Mouse (Mus musculus) CH12.LX (cell line): ENCODE results near the gene Acot13. TPM values are rescaled to one million over a fixed set of nuclear protein-coding genes. Genes with fewer than 3 reads are reported as not detected.

Experiments used
- DNase-seq: peaks from one replicate; pipeline ENCODE4 v3.0.0-alpha.2; 2013; ENCODE audit errors: extremely low read depth
- H3K27ac ChIP-seq: 2 replicates; pipeline ENCODE4 v1.5.1; 2012; ENCODE audit warnings: low read depth, mild to moderate bottlenecking, control low read depth, moderate library complexity; ENCODE audit not compliant: insufficient read depth
- H3K27me3 ChIP-seq: replicated peaks from 2 replicates; pipeline ENCODE3; 2012; ENCODE audit warnings: inconsistent platforms
- H3K36me3 ChIP-seq, 2 experiments: replicated peaks in 1 of 2; 2 replicates each; pipeline versions ENCODE3 to v1.6.1; 2012; ENCODE audit warnings: inconsistent platforms in 1 of 2, low read length in 1 of 2, mild to moderate bottlenecking in 1 of 2, mixed read lengths in 1 of 2, moderate library complexity in 1 of 2; ENCODE audit not compliant: control insufficient read depth in 1 of 2, insufficient read depth in 1 of 2
- H3K4me1 ChIP-seq, 2 experiments: 2 replicates each; pipeline ENCODE4 v1.6.1; 2012; ENCODE audit warnings: inconsistent platforms in 1 of 2, moderate library complexity in 1 of 2; ENCODE audit not compliant: insufficient read depth in 2 of 2, control insufficient read depth in 1 of 2
- H3K4me2 ChIP-seq: 2 replicates; pipeline ENCODE4 v1.6.1; 2012; ENCODE audit warnings: low read depth, mild to moderate bottlenecking, control low read depth; ENCODE audit not compliant: poor library complexity, insufficient read depth, severe bottlenecking
- H3K4me3 ChIP-seq, 3 experiments: fragments of 150-350 bp in 1 of 3; sonication (generic) in 1 of 3; replicated peaks in 1 of 3; 2 replicates each; pipeline versions ENCODE3 to v1.5.1; 2011 to 2012; ENCODE audit warnings: low read depth in 2 of 3, low read length in 2 of 3, mild to moderate bottlenecking in 2 of 3, moderate library complexity in 2 of 3, control low read depth in 1 of 3, improper control_type of control experiment in 1 of 3, inconsistent platforms in 1 of 3, mixed read lengths in 1 of 3; ENCODE audit not compliant: poor library complexity in 1 of 3
- H3K79me2 ChIP-seq: replicated peaks from 2 replicates; pipeline ENCODE4 v1.6.1; 2012; ENCODE audit warnings: mild to moderate bottlenecking, moderate library complexity; ENCODE audit not compliant: control insufficient read depth, poor library complexity, insufficient read depth, severe bottlenecking; ENCODE audit errors: extremely low read depth
- H3K9ac ChIP-seq: 2 replicates; pipeline ENCODE4 v1.6.1; 2012; ENCODE audit warnings: low read depth, mild to moderate bottlenecking, control low read depth, moderate library complexity; ENCODE audit not compliant: insufficient read depth
- H3K9me3 ChIP-seq: replicated peaks from 2 replicates; pipeline ENCODE3; 2012; ENCODE audit warnings: low read length, inconsistent platforms, mixed read lengths
- BHLHE40 ChIP-seq: IDR thresholded peaks from 2 replicates; pipeline ENCODE4 v1.6.1; 2011; ENCODE audit warnings: mild to moderate bottlenecking, low read depth, low read length, improper control_type of control experiment
- CHD2 ChIP-seq: IDR thresholded peaks from 2 replicates; pipeline ENCODE4 v1.6.1; 2011; ENCODE audit warnings: low read length, improper control_type of control experiment
- CTCF ChIP-seq, 2 experiments: IDR thresholded peaks in 1 of 2; conservative IDR thresholded peaks in 1 of 2; 2 replicates each; pipeline ENCODE4 v1.5.1; 2011 to 2012; ENCODE audit warnings: low read depth in 2 of 2, low read length in 2 of 2, improper control_type of control experiment in 1 of 2, inconsistent platforms in 1 of 2, mild to moderate bottlenecking in 1 of 2, moderate library complexity in 1 of 2
- E2F4 ChIP-seq: IDR thresholded peaks from 2 replicates; pipeline ENCODE4 v1.6.1; 2011; ENCODE audit warnings: low read depth, low read length, improper control_type of control experiment; ENCODE audit not compliant: insufficient replicate concordance
- ELF1 ChIP-seq: IDR thresholded peaks from 2 replicates; pipeline ENCODE4 v1.6.1; 2014; ENCODE audit warnings: low read depth, mild to moderate bottlenecking, inconsistent platforms, low read length, improper control_type of control experiment
- GABPA ChIP-seq: IDR thresholded peaks from 2 replicates; pipeline ENCODE4 v1.6.1; 2012; ENCODE audit warnings: low read depth, low read length, improper control_type of control experiment, inconsistent platforms; ENCODE audit not compliant: insufficient replicate concordance
- HCFC1 ChIP-seq: IDR thresholded peaks from 2 replicates; pipeline ENCODE4 v1.6.1; 2012; ENCODE audit warnings: low read depth, mild to moderate bottlenecking, inconsistent platforms, low read length, improper control_type of control experiment
- IRF4 ChIP-seq: IDR thresholded peaks from 2 replicates; pipeline ENCODE4 v1.6.1; 2014; ENCODE audit warnings: low read depth, mild to moderate bottlenecking, inconsistent platforms, low read length, improper control_type of control experiment
- JUN ChIP-seq: IDR thresholded peaks from 2 replicates; pipeline ENCODE4 v1.6.1; 2011; ENCODE audit warnings: low read depth, mild to moderate bottlenecking, low read length, improper control_type of control experiment, moderate library complexity; ENCODE audit not compliant: insufficient read depth
- MAX ChIP-seq: IDR thresholded peaks from 2 replicates; pipeline ENCODE4 v1.6.1; 2011; ENCODE audit warnings: low read length, improper control_type of control experiment
- MAZ ChIP-seq: IDR thresholded peaks from 2 replicates; pipeline ENCODE4 v1.6.1; 2012; ENCODE audit warnings: low read depth, mild to moderate bottlenecking, inconsistent platforms, low read length, improper control_type of control experiment, moderate library complexity
- MEF2A ChIP-seq: IDR thresholded peaks from 2 replicates; pipeline ENCODE4 v1.6.1; 2014; ENCODE audit warnings: low read depth, mild to moderate bottlenecking, inconsistent platforms, low read length, improper control_type of control experiment, borderline replicate concordance
- MXI1 ChIP-seq: IDR thresholded peaks from 2 replicates; pipeline ENCODE4 v1.6.1; 2011; ENCODE audit warnings: mild to moderate bottlenecking, low read depth, low read length, improper control_type of control experiment
- MYC ChIP-seq: IDR thresholded peaks from 2 replicates; pipeline ENCODE4 v1.6.1; 2011; ENCODE audit warnings: low read depth, mild to moderate bottlenecking, improper control_type of control experiment, low read length
- NELFE ChIP-seq: IDR thresholded peaks from 2 replicates; pipeline ENCODE4 v1.6.1; 2011; ENCODE audit warnings: low read depth, low read length, improper control_type of control experiment
- PAX5 ChIP-seq: IDR thresholded peaks from 2 replicates; pipeline ENCODE4 v1.6.1; 2012; ENCODE audit warnings: low read length, inconsistent platforms, mixed read lengths
- POLR2AphosphoS2 ChIP-seq: IDR thresholded peaks from 2 replicates; pipeline ENCODE4 v1.6.1; 2011; ENCODE audit warnings: low read depth, low read length, improper control_type of control experiment
- RAD21 ChIP-seq: IDR thresholded peaks from 2 replicates; pipeline ENCODE4 v1.6.1; 2011; ENCODE audit warnings: low read depth, mild to moderate bottlenecking, low read length, improper control_type of control experiment, moderate library complexity
- SMC3 ChIP-seq: IDR thresholded peaks from 2 replicates; pipeline ENCODE4 v1.6.1; 2011; ENCODE audit warnings: low read depth, low read length, improper control_type of control experiment
- TCF12 ChIP-seq: IDR thresholded peaks from 2 replicates; pipeline ENCODE4 v1.6.1; 2014; ENCODE audit warnings: low read depth, mild to moderate bottlenecking, inconsistent platforms, low read length, improper control_type of control experiment
- USF1 ChIP-seq: IDR thresholded peaks from 2 replicates; pipeline ENCODE4 v1.6.1; 2014; ENCODE audit warnings: low read depth, mild to moderate bottlenecking, inconsistent platforms, low read length, improper control_type of control experiment
- USF2 ChIP-seq: conservative IDR thresholded peaks from 2 replicates; pipeline ENCODE4 v1.6.1; 2011; ENCODE audit warnings: low read depth, low read length, improper control_type of control experiment
- ZMIZ1 ChIP-seq: IDR thresholded peaks from 2 replicates; pipeline ENCODE4 v1.6.1; 2012; ENCODE audit warnings: low read depth, mild to moderate bottlenecking, inconsistent platforms, low read length, improper control_type of control experiment
- dilution Hi-C: fragments of 300-500 bp; cut with MboI; formaldehyde crosslinking; loops from 2 replicates; pipeline ENCODE4 v1.14.3; 2020; ENCODE audit warnings: low sequenced_read_pairs; ENCODE audit not compliant: extremely low pct_unique_long_range_greater_than_20kb, extremely low pct_ligation_motif_present
- in situ Hi-C: fragments of 300-500 bp; cut with MboI; formaldehyde crosslinking; loops from 3 replicates; pipeline ENCODE4 v1.14.3; 2019; ENCODE audit warnings: low sequenced_read_pairs, low pct_ligation_motif_present, low pct_unique_long_range_greater_than_20kb, mixed read lengths
- polyA plus RNA-seq: library from polyadenylated mRNA; unstranded; fragments of >175 nt; gene quantifications from 2 replicates; pipeline ENCODE4 v1.2.1, GENCODE M21; 2012; ENCODE audit warnings: low read depth; ENCODE audit not compliant: insufficient read length
- total RNA-seq, 2 experiments: library from RNA; depleted of rRNA; stranded (reverse); fragments of 300-350 nt in 1 of 2; fragments of >200 nt in 1 of 2; gene quantifications; 2 replicates each; pipeline ENCODE4 v1.2.3; 2012 to 2014

Acot13 gene
- total and polyA plus RNA-seq, 3 experiments, result 37.1 to 50.5 (median 45.5) TPM

DNA sequence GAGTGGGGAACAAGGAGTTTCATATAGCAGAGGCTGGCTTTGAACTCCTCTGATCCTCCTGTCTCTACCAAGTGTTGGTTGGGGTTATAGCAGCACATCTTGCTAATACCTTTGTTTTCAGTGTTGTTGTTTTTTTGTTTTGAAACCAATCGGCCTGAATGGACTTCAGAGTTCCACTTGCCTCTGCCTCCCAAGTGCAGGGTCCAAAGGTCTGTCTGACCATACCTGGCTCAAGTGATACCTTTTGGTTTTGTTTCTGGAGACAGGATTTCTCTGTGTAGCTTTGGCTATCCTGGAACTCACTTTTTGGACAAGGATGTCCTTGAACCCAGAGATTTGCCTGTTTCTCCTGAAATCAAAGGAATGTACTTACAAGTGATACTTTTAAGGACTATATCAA, 11.4 kb downstream of the Acot13 start:
- no peak overlapping the region for H3K9ac ChIP-seq
- H3K27ac ChIP-seq, result no peak overlapping the region
- H3K4me2 ChIP-seq, result no peak overlapping the region
- no peak overlapping the region for H3K4me3 ChIP-seq
- H3K27me3 ChIP-seq, result no peaks in the 10 kb centered on the region
- no peak for DNase-seq
- TF ChIP-seq ELF1 (no peak), USF1 (no peak), TCF12 (no peak), USF2 (no peak), GABPA (no peak), JUN (no peak), RAD21 (no peak), E2F4 (no peak), ZMIZ1 (no peak), MEF2A (no peak), IRF4 (no peak), NELFE (no peak), MAX (no peak), PAX5 (no peak), HCFC1 (no peak), SMC3 (no peak), MYC (no peak)
- in situ Hi-C loops, result no loop called here
- dilution Hi-C loops, result no loop called here
- H3K9me3 ChIP-seq, result no peaks in the 10 kb centered on the region
- peaks cover 0 to 13% of the 10 kb centered on the region in 2 experiments; a peak in 2 of 4 replicates for H3K4me1 ChIP-seq
- H3K36me3 ChIP-seq, result peaks cover 18 to 71% of the 10 kb centered on the region in 2 experiments
- no peaks in the 10 kb centered on the region; the same call in 1 of the 2 replicates for H3K79me2 ChIP-seq

DNA sequence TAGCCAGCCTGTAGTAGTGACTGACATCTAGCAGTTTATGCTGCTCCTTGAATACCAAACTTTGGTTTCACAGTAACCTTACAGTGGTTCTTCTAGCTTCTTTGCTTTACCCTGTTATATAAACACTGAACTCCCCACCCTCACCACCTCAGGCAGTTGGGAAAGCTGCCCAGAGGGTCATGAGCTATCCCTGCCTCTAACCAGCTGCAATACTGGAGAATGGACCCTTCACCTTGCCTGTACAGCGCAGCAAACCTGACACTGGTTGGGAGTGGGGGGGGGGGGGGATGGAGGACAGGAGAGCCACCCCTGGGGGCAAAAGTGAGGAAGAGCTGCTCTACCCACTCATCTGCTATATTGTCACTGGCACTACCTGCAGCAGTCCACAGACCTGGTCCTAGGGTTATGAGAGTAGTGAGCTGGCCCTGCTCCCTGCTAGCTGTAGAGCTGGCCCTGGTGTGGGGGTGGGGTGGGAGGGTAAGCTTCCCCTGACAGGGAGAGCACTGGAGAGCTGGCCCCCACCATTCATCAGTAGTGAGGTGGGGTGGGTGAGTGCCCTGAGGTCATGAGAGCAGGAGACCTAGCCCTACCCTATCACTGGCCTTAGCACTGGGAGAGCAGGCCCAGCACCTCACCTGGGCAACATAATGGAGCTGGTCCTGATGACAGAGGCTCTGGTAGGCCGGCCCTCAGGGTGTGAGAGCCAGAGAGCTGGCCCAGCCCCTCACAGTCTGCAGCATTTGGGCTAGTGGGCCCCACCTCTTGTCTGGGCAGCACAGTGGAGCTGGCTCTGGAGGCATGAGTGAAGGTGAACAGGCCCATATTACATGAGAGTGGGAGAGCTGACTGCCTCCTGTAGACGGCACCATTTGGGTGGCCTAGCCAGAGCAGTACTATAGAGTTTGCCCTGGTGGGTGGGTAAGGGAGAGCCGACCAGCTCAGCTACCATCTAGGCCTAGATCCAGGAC, 14.9 kb downstream of the Acot13 start:
- no peak for DNase-seq
- H3K9me3 ChIP-seq, result no peaks in the 10 kb centered on the region
- peaks cover 28 to 80% of the 10 kb centered on the region in 2 experiments for H3K36me3 ChIP-seq
- in situ Hi-C loops, result no loop called here
- no peak overlapping the region for H3K4me2 ChIP-seq
- no peak overlapping the region for H3K27ac ChIP-seq
- H3K79me2 ChIP-seq, result peaks cover 4% of the 10 kb centered on the region; the same call in 1 of the 2 replicates
- dilution Hi-C loops, result no loop called here
- H3K27me3 ChIP-seq, result no peaks in the 10 kb centered on the region
- TF ChIP-seq MAZ (no peak), CHD2 (peak; percentile 18; the same call in 1 of the 2 replicates), BHLHE40 (no peak), POLR2AphosphoS2 (peak; percentile 86), CTCF (conservative IDR thresholded peaks at IDR 0.05 in 1 of 2, IDR thresholded peaks at IDR 0.05 in 1 of 2; ENCODE audit: low read depth in 2 of 2, low read length in 2 of 2) (no peak), MYC (no peak), MXI1 (no peak)
- H3K9ac ChIP-seq, result no peak overlapping the region
- H3K4me1 ChIP-seq, result peaks cover 0 to 13% of the 10 kb centered on the region in 2 experiments; a peak in 2 of 4 replicates
- H3K4me3 ChIP-seq, result no peak overlapping the region
